Comparison of ENCODE assay signal across 28 mouse cellular contexts in genomic region chr3:133880626-133881025, GRCm38 (mm10).
DNase-seq lines count a peak whose midpoint lies in the region; ATAC-seq and TF ChIP-seq lines count a peak whose summit lies in the region.
"Had no signal": no experiment of that assay in that cellular context is flagged by ENCODE, and none has a peak within 500 bp of the region (broad histone marks: within the 10 kb centered on the region; RNA-seq: fewer than 3 reads in every experiment).

No protein-coding gene starts in this region.

- TF ChIP-seq CTCF in intestine, postnatal 0 days (IDR thresholded peaks at IDR 0.05; ENCODE audit: low read depth), result no peak

- peak; percentile 69 for DNase-seq in 3T3-L1 (ENCODE audit: low read depth, low spot score)
- peak; percentile 9 for DNase-seq in 416B (ENCODE audit: low read depth)
- peak; percentile 47 for DNase-seq in embryo, embryonic 11 days
- peak; percentile 37 for DNase-seq in forelimb bud, embryonic 11.5 days (ENCODE audit: low read depth, low spot score)
- no peak for DNase-seq in gastrocnemius, postnatal 25 days
- no peak for DNase-seq in cerebellum, postnatal 14 days
- DNase-seq: adrenal gland, postnatal 25 days; cerebellum, adult 18-20 months; cerebellum, postnatal 10 days; gastrocnemius, adult 2 months; kidney, adult 2 months; layer of hippocampus, adult 9-11 months; liver, embryonic 13.5 days; lung, adult 18-20 months; lung, postnatal 14 days; retina, postnatal 1 day; right cerebral cortex, postnatal 14 days; thymus, postnatal 4 days had no signal

- H3K9me3 ChIP-seq in intestine, postnatal 0 days (ENCODE audit: control insufficient read depth), result no peaks in the 10 kb centered on the region
- H3K9me3 ChIP-seq: G1E; heart, embryonic 10.5 days; heart, embryonic 15.5 days; limb, embryonic 15.5 days; liver, embryonic 13.5 days; midbrain, embryonic 10.5 days; neural tube, embryonic 15.5 days had no signal

- H3K9ac ChIP-seq in intestine, postnatal 0 days (ENCODE audit: low read depth, low read length), result no peak overlapping the region
- H3K9ac ChIP-seq: heart, embryonic 15.5 days; limb, embryonic 15.5 days; liver, embryonic 13.5 days; neural tube, embryonic 15.5 days had no signal

- no peak overlapping the region for H3K27ac ChIP-seq in intestine, postnatal 0 days (ENCODE audit: low read depth, low read length)
- H3K27ac ChIP-seq: gastrocnemius, adult 2 months; heart, embryonic 10.5 days; heart, embryonic 15.5 days; limb, embryonic 15.5 days; liver, embryonic 13.5 days; midbrain, embryonic 10.5 days; neural tube, embryonic 15.5 days had no signal

- H3K4me3 ChIP-seq in intestine, postnatal 0 days (ENCODE audit: low read depth, low read length), result no peak overlapping the region
- H3K4me3 ChIP-seq: gastrocnemius, adult 2 months; heart, embryonic 10.5 days; heart, embryonic 15.5 days; limb, embryonic 15.5 days; liver, embryonic 13.5 days; midbrain, embryonic 10.5 days; neural tube, embryonic 15.5 days had no signal

- no peak overlapping the region for H3K4me2 ChIP-seq in intestine, postnatal 0 days (replicated peaks; ENCODE audit: low read depth)
- H3K4me2 ChIP-seq: heart, embryonic 15.5 days; limb, embryonic 15.5 days; liver, embryonic 13.5 days; neural tube, embryonic 15.5 days had no signal

- H3K27me3 ChIP-seq in intestine, postnatal 0 days (replicated peaks; ENCODE audit: control insufficient read depth, insufficient read depth, low read length), result no peaks in the 10 kb centered on the region
- H3K27me3 ChIP-seq: heart, embryonic 15.5 days; limb, embryonic 15.5 days; liver, embryonic 13.5 days; neural tube, embryonic 15.5 days; Patski had no signal

- H3K36me3 ChIP-seq in intestine, postnatal 0 days (ENCODE audit: control insufficient read depth, insufficient read depth), result no peaks in the 10 kb centered on the region
- H3K36me3 ChIP-seq: G1E; heart, embryonic 10.5 days; heart, embryonic 15.5 days; limb, embryonic 15.5 days; liver, embryonic 13.5 days; midbrain, embryonic 10.5 days; neural tube, embryonic 15.5 days had no signal

- WGBS in intestine, postnatal 0 days, result 17% methylated on average over 1 of the region's 1 CpGs

- H3K4me1 ChIP-seq in intestine, postnatal 0 days (replicated peaks; ENCODE audit: control insufficient read depth, insufficient read depth, low read length), result 0 out of 2 replicates have a peak, but pooled peaks cover 5% of the 10 kb centered on the region
- H3K4me1 ChIP-seq: liver, embryonic 13.5 days had no signal

- ATAC-seq in intestine, postnatal 0 days, result no peak
- ATAC-seq: forebrain, embryonic 14.5 days; hindbrain, embryonic 16.5 days; Patski had no signal

Comparison
In these comparisons a context has a peak if more than half of its experiments do, and no peak if none do; other contexts are left out.
1. DNase-seq: peak in 3T3-L1 (single experiment), 416B (single experiment), embryo, embryonic 11 days (single experiment) and forelimb bud, embryonic 11.5 days (single experiment); none in gastrocnemius, postnatal 25 days (single experiment) and cerebellum, postnatal 14 days (0 of 2).